Mouse (Mus musculus) embryo, embryonic 10 days (tissue): ENCODE data around the gene Tmbim6.

Experiments
- DNase-seq: peaks from one replicate; pipeline ENCODE4 v3.0.0-alpha.2; 2015; ENCODE audit warnings: low spot score

Tmbim6 gene

GRCm38 (mm10) chr15:99453153-99453900 lies 60.6 kb downstream of the Tmbim6 start:
- DNase-seq: no peak

DNA sequence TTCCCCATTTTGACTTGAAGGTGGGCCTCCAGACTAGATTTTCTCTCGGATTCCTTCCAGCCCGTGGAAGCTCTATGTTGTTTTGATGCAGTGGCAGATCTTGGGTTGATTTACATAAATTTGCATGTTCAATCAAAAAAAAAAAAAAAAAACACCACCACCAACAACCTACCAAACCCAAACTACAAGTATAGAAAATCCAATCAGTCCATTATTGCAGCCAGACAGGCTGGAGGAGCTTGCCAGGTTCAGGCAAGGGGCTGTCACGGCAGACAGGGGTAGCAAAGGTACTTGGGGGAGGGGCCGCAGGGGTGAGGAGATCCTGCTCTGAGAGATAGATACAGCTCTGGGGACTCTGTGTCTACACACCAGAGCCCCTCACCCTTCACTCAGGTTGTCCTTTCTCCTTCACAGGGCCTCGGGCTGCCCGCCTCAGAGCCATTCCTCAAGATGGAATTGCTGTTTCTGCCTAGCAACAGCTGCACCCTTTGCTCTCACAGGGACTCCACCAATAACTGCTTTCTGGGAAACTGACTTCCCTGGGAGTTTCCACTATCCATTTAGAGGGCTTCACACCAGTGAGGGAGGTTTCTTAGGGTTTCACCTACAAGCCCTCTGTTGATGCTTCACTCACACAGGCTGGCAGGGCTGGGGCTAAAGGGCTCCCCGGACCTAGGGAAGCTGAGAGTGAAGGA lies 62.0 kb downstream of the Tmbim6 start:
- no peak for DNase-seq

GRCm38 (mm10) chr15:99455415-99455814 lies 62.7 kb downstream of the Tmbim6 start:
- no peak for DNase-seq

- DNase-seq: no peak
Measured at GRCm38 (mm10) chr15:99456338-99456962, 63.8 kb downstream of the Tmbim6 start.

DNA sequence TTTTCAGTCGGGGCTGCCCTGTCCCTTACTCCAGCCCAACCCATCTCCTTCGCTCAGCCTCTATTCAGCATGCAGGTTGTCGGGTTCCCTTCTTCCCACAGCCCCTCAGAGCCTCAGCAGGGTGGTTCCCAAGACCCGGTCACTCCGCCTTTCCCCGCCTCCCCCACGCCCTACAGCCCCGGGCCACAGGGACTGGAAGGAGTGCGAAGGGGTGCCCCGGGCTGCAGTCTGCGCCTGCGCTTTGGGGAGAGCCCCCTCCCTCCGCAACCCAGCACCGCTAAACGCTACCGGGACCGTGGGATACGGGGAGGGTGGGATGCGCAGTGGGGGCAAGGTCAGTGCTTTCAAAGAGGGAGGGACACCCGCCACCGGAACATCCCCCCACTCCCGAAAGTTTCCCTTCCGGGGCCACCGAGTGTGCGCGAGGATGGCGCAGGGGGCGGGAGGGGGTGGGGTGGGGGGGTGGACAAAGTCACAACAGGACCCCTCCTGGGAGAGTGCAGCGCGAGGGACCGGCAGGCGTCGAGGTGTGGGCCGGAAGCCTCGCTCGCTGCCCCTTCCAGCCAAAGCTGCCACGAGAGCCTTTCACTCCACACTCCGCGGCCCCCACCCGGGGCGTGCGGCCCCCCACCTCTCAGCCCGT lies 64.4 kb downstream of the Tmbim6 start:
- DNase-seq: peak; percentile 72

GRCm38 (mm10) chr15:99457606-99458401 lies 65.1 kb downstream of the Tmbim6 start, which contains the start of gene Nckap5l:
Nckap5l (minus strand) TSS chr15:99457748.
- DNase-seq: peak; percentile 96
